Mouse (Mus musculus) ovary, adult 10 weeks (tissue): Measurements from ENCODE around the gene Adprm. TPM values are rescaled to one million over a fixed set of nuclear protein-coding genes. Genes with fewer than 3 reads are reported as not detected.

Experiments
- polyA plus RNA-seq: library from polyadenylated mRNA; stranded (reverse); fragments of 350-450 nt; fragmentation: Illumina TruSeq; extraction: RNeasy Lipid Tissue Mini Kit (QIAGEN cat#74804); gene quantifications from one replicate; pipeline ENCODE4 v1.2.3, GENCODE M21; 2014

Adprm gene
- 38.3 TPM for polyA plus RNA-seq

GRCm38 (mm10) chr11:67052321-67052952 is at the start of gene Adprm, which contains the start of gene Sco1:
Gene Adprm, minus strand, starts transcription at chr11:67052594.
Gene Sco1, plus strand, starts transcription at chr11:67052670.

GRCm38 (mm10) chr11:67078000-67078399 is 25.6 kb upstream of the Adprm start, which contains the start of gene Myh3:
Gene Myh3, plus strand, starts transcription at chr11:67078300.

GRCm38 (mm10) chr11:67024867-67025477 is 27.4 kb downstream of the Adprm start, which contains the start of gene Tmem220:
Gene Tmem220, plus strand, starts transcription at chr11:67025154.

Other genes starting within 250 kb of the Adprm start
- not detected for gene Pirt, start 140.6 kb downstream of the Adprm start, polyA plus RNA-seq
- gene Tmem238l, start 96.0 kb downstream of the Adprm start, polyA plus RNA-seq = not detected
- 13.4 TPM for gene Tmem220, start 27.4 kb downstream of the Adprm start, polyA plus RNA-seq
- 36.9 TPM for gene Sco1, start 76 bp upstream of the Adprm start, polyA plus RNA-seq
- not detected for gene Myh3, start 25.7 kb upstream of the Adprm start, polyA plus RNA-seq
- not detected for gene Myh2, start 118.4 kb upstream of the Adprm start, polyA plus RNA-seq
- gene Myh1, start 147.5 kb upstream of the Adprm start, polyA plus RNA-seq = 0.06 TPM
- not detected for gene Myh4, start 185.4 kb upstream of the Adprm start, polyA plus RNA-seq
- not detected for gene Myh8, start 224.5 kb upstream of the Adprm start, polyA plus RNA-seq